Mouse (Mus musculus) liver (tissue): ENCODE results near the gene Arhgef25.
A peak's percentile ranks its signal among the peaks of the same experiment; 100 is the strongest.
"Not testable (repeated sequence)": the region's sequence is repeated elsewhere in the genome, so short reads cannot be mapped to it uniquely, and the experiment has no call there.

ENCODE experiments used
- DNase-seq: peaks from one replicate; pipeline ENCODE4 v3.0.0-alpha.2; 2020; ENCODE audit warnings: mixed read lengths

The Arhgef25 gene

GRCm38 (mm10) chr10:127164631-127165353 is 25.1 kb downstream of the Arhgef25 start, which contains the start of gene B4galnt1:
TSS of gene B4galnt1 (plus strand) at chr10:127165225.
- DNase-seq = peak; percentile 83

DNA sequence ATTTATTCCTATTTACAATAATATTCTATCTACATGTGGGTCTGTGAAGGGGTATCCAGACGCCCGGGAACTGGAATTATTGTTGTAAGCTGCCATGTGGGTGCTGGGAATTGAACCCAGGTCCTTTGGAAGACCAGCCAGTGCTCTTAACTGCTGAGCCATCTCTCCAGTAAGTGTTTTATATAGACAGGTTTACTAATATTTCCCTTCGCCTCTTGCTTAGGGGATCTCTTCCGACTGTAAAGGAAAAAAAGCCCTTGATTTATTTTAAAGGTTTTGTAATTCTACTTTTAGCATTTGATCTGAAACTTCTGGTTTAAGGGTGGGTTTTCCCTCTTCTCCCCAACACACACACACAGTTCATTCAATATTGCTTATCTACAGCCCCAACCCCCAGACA is 25.7 kb downstream of the Arhgef25 start:
- DNase-seq = no peak

DNA sequence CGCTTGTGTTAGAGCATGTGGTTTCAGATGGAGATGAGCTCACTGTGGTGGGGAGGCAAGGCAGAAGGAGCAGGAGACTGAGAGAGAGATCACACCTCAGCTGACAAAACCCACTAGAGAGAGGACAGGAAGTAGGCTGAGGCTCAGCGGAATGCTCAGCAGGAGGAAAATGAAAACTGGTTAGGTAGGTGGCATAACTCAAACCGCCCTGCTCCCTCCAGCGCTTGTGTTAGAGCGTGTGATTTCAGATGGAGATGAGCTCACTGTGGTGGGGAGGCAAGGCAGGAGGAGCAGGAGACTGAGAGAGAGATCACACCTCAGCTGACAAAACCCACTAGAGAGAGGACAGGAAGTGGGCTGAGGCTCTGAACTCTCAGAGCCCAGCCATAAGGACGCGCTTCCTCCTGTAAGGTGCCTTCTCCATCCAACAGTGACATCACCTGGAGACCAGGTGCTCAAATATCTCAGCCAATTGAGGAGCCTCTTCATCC is 27.1 kb downstream of the Arhgef25 start:
- DNase-seq = not testable (repeated sequence)

DNA sequence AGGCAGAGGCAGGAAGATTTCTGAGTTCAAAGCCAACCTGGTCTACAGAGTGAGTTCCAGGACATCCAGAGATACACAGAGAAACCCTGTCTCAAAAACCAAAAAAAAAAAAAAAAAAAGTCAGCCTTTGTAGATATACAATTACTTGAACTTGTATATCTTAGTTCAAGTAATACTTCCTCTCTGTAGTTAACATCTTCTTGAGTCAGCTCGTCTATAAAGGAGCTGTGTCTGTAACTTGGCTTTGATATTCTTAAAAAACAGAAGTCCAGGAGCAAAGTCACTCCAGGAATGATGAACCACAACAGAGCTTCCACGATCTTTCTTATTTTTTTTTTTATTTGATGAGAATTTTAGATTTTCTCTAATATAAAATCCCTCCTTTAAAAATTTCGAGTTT is 29.2 kb downstream of the Arhgef25 start:
- no peak for DNase-seq

- no peak for DNase-seq
Observed at GRCm38 (mm10) chr10:127160081-127160480, 29.8 kb downstream of the Arhgef25 start.

- DNase-seq = no peak
Observed at GRCm38 (mm10) chr10:127158471-127158870, 31.4 kb downstream of the Arhgef25 start.

- no peak for DNase-seq
Observed at GRCm38 (mm10) chr10:127156511-127156910, 33.4 kb downstream of the Arhgef25 start.

DNA sequence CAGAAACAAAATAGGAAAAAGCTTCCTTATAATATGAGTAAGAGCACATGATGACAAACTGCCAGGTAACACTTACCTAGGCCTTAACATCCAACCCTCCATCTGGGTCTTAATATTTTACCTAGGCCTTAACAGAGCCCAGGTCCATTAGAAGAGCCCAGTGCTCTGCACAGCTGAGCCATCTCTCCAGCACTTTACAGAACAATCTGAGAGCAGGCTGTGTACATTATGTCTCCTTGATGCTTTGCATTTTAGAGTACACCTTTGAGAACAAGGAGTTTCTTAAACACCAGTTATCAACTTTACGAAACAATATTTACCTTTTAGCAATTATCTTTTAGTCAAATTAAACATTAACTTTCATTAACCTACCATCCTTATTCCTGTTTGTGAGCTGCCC is 33.8 kb downstream of the Arhgef25 start:
- DNase-seq = no peak

GRCm38 (mm10) chr10:127154652-127155051 is 35.2 kb downstream of the Arhgef25 start:
- DNase-seq = no peak

DNA sequence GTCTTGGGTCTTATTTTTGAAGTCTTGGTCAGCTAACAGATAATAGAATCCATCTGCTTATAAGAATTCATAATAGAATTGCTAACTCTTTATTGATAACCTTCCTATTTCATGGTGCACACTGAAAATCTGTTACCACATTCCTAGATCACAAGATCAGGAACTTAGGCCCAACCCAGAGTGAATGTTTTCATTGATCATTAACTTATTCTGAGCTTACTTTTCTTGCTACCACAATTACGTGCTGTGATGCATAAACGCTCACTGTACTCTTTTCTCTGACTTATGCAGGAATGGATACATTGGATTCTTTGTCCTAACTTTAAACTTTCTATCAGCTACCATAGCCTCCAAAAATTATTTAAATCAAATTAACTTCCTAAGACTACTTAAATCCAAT is 35.6 kb downstream of the Arhgef25 start:
- no peak for DNase-seq

GRCm38 (mm10) chr10:127153323-127153722 is 36.6 kb downstream of the Arhgef25 start:
- DNase-seq = no peak

- DNase-seq = not testable (repeated sequence)
Observed at GRCm38 (mm10) chr10:127152556-127152955, 37.3 kb downstream of the Arhgef25 start.

GRCm38 (mm10) chr10:127151233-127151632 is 38.6 kb downstream of the Arhgef25 start:
- DNase-seq = not testable (repeated sequence)

GRCm38 (mm10) chr10:127150471-127150872 is 39.4 kb downstream of the Arhgef25 start:
- DNase-seq = no peak

DNA sequence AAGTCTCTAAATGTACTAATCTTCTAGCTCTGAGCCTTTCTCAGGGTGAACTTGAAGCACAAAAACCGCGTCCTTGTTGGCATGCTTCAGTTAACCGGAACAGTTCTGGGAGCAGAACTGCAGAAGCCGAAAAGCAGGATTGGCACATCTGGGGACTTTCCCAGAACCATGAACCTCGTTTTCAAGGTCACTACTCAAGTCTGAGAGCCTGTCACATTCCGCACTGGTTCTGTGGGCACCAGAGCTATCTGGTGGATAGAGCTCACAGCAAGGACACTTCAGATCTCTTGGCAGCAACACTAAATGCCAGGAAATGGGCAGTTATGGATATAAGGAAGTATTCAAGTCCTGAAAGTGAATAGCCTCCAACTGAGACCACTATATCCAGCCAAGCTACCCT is 42.7 kb downstream of the Arhgef25 start:
- DNase-seq = no peak

DNA sequence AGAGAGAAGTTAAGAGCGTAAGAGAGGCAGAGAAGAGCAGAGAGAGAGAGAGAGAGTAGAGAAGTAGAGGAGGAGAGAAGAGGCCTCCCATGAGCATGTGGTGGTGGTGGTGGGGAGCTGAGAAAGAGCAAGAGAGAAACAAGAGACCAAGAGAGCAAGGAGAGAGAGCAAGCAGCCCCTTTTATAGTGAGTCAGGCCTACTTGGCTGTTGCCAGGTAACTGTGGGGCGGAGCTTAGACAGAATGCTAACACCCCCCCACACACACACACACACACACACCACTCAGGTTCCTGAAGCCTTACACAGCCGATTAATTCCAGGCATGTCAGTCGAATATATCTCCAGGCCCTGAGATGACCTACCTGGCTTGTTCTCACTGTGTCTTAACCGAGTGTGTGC is 44.6 kb downstream of the Arhgef25 start:
- no peak for DNase-seq

DNA sequence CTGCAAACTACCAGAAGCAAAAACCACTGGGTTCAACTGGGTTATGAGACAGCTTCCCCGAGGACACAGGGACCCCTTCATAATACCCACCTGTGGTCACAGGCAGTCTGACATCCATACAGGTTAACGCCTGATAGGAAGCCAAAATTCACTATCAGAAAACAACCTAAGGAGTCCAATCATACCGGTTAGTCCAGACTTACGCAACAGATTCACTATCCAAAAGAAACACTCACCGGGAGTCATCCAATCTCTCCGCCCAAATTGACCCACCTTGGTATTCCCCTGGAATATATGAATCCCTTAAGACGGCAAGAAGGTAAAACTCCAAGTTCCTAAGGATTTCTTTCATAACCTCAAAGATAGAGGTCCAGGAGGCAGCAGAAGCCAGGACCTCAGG is 45.3 kb downstream of the Arhgef25 start:
- DNase-seq = no peak

GRCm38 (mm10) chr10:127143228-127143627 is 46.7 kb downstream of the Arhgef25 start:
- DNase-seq = no peak

GRCm38 (mm10) chr10:127141500-127141899 is 48.4 kb downstream of the Arhgef25 start:
- no peak for DNase-seq

DNA sequence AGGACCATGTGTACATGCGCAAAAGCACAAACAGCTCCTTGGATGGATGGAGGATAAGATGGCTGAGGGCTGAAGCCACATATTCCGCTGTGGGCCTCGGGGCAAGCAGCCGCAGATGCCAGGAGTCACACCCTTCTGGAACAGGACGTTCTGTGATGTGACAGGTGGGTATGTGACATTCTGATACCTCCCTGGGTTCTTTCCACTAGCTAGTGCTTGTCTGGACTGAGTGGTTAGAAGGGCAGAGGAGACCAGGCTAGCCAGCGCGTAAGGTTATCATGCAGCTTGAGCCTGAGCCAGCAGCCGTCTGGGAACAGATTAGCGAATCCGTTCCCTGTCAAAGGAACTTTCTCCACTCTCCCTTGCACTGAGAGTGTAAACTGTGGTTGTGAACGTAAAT is 48.9 kb downstream of the Arhgef25 start:
- no peak for DNase-seq

GRCm38 (mm10) chr10:127138328-127139141 is 51.3 kb downstream of the Arhgef25 start:
- DNase-seq = no peak

DNA sequence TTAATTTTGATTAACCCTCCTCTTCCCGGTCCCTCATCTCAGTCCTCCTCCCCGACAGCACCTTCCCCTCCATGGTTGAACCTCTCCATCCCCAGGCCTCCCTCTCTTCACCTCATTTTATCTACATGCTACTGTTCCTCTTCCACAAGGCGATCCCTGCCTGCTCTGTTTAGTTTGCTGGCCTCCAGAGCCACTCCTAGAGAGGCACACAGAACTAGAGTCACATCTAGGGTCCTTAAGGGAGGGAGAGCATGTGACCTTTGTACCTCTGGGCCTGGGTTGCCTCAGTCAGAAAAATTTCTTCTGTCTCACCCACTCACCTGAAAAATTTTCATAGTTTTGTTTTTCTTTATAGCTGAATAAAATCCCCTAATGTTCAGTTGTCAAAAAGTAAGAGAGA is 52.0 kb downstream of the Arhgef25 start:
- DNase-seq = no peak

GRCm38 (mm10) chr10:127136510-127136909 is 53.4 kb downstream of the Arhgef25 start:
- no peak for DNase-seq
